8 mouse cellular contexts compared by ENCODE assay signal in genomic region chr19:6840475-6841291, GRCm38 (mm10). TPM values are rescaled to one million over a fixed set of nuclear protein-coding genes. Genes with fewer than 3 reads are reported as not detected.
DNase-seq lines count a peak whose midpoint lies in the region; ATAC-seq lines count a peak whose summit lies in the region.

Gene Rps6ka4, minus strand, starts transcription at chr19:6840636.

- H3K36me3 ChIP-seq in hindbrain, embryonic 11.5 days (ENCODE audit: control insufficient read depth, insufficient read depth, low read length) = no peaks in the 10 kb centered on the region
- peaks cover 9% of the 10 kb centered on the region for H3K36me3 ChIP-seq in lung, embryonic 16.5 days (ENCODE audit: control insufficient read depth, insufficient read depth, low read length)

- H3K27me3 ChIP-seq in hindbrain, embryonic 11.5 days (ENCODE audit: control insufficient read depth, insufficient read depth, low read length) = peaks cover 41% of the 10 kb centered on the region
- peaks cover 3% of the 10 kb centered on the region; the same call in 1 of the 2 replicates for H3K27me3 ChIP-seq in lung, embryonic 16.5 days (ENCODE audit: control insufficient read depth, insufficient read depth, low read depth, low read length)

- peak; percentile 76 for ATAC-seq in hindbrain, embryonic 11.5 days (ENCODE audit: low FRiP score)
- peak; percentile 91 for ATAC-seq in lung, embryonic 16.5 days (ENCODE audit: low read depth)

- peak within 1 kb of the TSS; percentile 53 for H3K9ac ChIP-seq in hindbrain, embryonic 11.5 days (ENCODE audit: low read depth, low read length)
- peak within 1 kb of the TSS; percentile 90 for H3K9ac ChIP-seq in lung, embryonic 16.5 days (ENCODE audit: low read length)

- peak within 1 kb of the TSS; percentile 97 for H3K4me2 ChIP-seq in hindbrain, embryonic 11.5 days (replicated peaks; ENCODE audit: low read depth, low read length)
- peak within 1 kb of the TSS; percentile 97 for H3K4me2 ChIP-seq in lung, embryonic 16.5 days (ENCODE audit: low read depth, low read length)

- peaks cover 9% of the 10 kb centered on the region for H3K4me1 ChIP-seq in hindbrain, embryonic 11.5 days (replicated peaks; ENCODE audit: control insufficient read depth, insufficient read depth, low read length)
- H3K4me1 ChIP-seq in lung, embryonic 16.5 days (replicated peaks; ENCODE audit: control insufficient read depth, insufficient read depth, low read length) = peaks cover 20% of the 10 kb centered on the region

- 3% methylated on average over 41 of the region's 44 CpGs for WGBS in hindbrain, embryonic 11.5 days
- 1% methylated on average over 41 of the region's 44 CpGs for WGBS in lung, embryonic 16.5 days

- peak within 1 kb of the TSS; percentile 54 for H3K4me3 ChIP-seq in hindbrain, embryonic 11.5 days (ENCODE audit: low read depth, low read length)
- H3K4me3 ChIP-seq in lung, embryonic 16.5 days (ENCODE audit: low read length) = peak within 1 kb of the TSS; percentile 89

- no peaks in the 10 kb centered on the region for H3K9me3 ChIP-seq in hindbrain, embryonic 11.5 days (ENCODE audit: control insufficient read depth, low read length)
- no peaks in the 10 kb centered on the region for H3K9me3 ChIP-seq in lung, embryonic 16.5 days (ENCODE audit: control insufficient read depth, low read length)

- no peak within 1 kb of the TSS for H3K27ac ChIP-seq in hindbrain, embryonic 11.5 days (ENCODE audit: low read depth, low read length)
- peak within 1 kb of the TSS; percentile 83 for H3K27ac ChIP-seq in lung, embryonic 16.5 days (ENCODE audit: low read length)

- peak; percentile 64 for DNase-seq in MN1 (ENCODE audit: low spot score)
- peak; percentile 64 for DNase-seq in cerebellum, adult 8-10 months
- peak in 1 of 2 experiments; percentile 71 for DNase-seq in frontal cortex, adult 2 months (ENCODE audit: extremely low spot score in 1 of 2, low spot score in 1 of 2)
- peak; percentile 71 for DNase-seq in hindbrain, embryonic 11.5 days (ENCODE audit: low spot score)
- peak; percentile 56 to 72 for DNase-seq in layer of hippocampus, postnatal 10 days (ENCODE audit: low spot score in 2 of 2)
- peak; percentile 51 for DNase-seq in ovary, adult 18-20 months (ENCODE audit: low spot score)
- peak; percentile 80 for DNase-seq in urinary bladder, adult 2 months (ENCODE audit: low spot score)

RNA-seq across cellular contexts. Expression of gene Rps6ka4, which starts in this region (rescaled TPM):
- polyA plus RNA-seq in frontal cortex, adult 2 months (2012; rRNA removed) = 34.1 and 36.9 TPM in 2 replicates
- polyA plus RNA-seq in hindbrain, embryonic 11.5 days (2014; fragmentation: Nextera tagmentation; extraction: Ambion mirVana) = 5.2 and 5.8 TPM in 2 replicates
- total RNA-seq in layer of hippocampus, postnatal 10 days (2021) = 10 to 100 TPM; 28.1 to 31.9 TPM
- polyA plus RNA-seq in lung, embryonic 16.5 days (2015; fragmentation: Nextera tagmentation; extraction: Ambion mirVana) = 39.1 and 41.5 TPM in 2 replicates
- 34.6 and 37.5 TPM in 2 replicates for polyA plus RNA-seq in urinary bladder, adult 2 months (2012; rRNA removed)
